Mouse (Mus musculus) bone marrow macrophage, adult 2 months (primary cell): ENCODE data around the gene Myl4. TPM values are rescaled to one million over a fixed set of nuclear protein-coding genes. Genes with fewer than 3 reads are reported as not detected.

Experiments
- H3K27ac ChIP-seq: 2 replicates; pipeline ENCODE4 v1.5.1; 2012; ENCODE audit warnings: low read depth, low read length; ENCODE audit not compliant: insufficient read depth
- H3K4me1 ChIP-seq: 2 replicates; pipeline ENCODE4 v1.6.1; 2012; ENCODE audit warnings: low read length; ENCODE audit not compliant: control insufficient read depth, insufficient read depth
- H3K4me3 ChIP-seq: 2 replicates; pipeline ENCODE4 v1.5.1; 2012; ENCODE audit warnings: mild to moderate bottlenecking, low read length, moderate library complexity; ENCODE audit not compliant: insufficient read depth
- CTCF ChIP-seq: IDR thresholded peaks from 2 replicates; pipeline ENCODE4 v1.5.1; 2012; ENCODE audit warnings: low read depth, mild to moderate bottlenecking, low read length, moderate library complexity
- POLR2A ChIP-seq: IDR thresholded peaks from 2 replicates; pipeline ENCODE4 v1.6.1; 2012; ENCODE audit warnings: mild to moderate bottlenecking, low read depth, low read length, borderline replicate concordance
- polyA plus RNA-seq: library from polyadenylated mRNA; stranded (reverse); fragments of >200 nt; gene quantifications from 2 replicates; pipeline ENCODE4 v1.2.4, GENCODE M21; 2012; ENCODE audit not compliant: missing spikeins, insufficient read depth, insufficient read length

Gene Myl4
- polyA plus RNA-seq, 1 experiment, result not detected

GRCm38 (mm10) chr11:104626635-104627034 is 76.2 kb downstream of the Myl4 start:
- Histone ChIP-seq H3K27ac (no peak overlapping the region), H3K4me1 (peaks cover 3% of the 10 kb centered on the region), H3K4me3 (no peak overlapping the region)
- no peak for TF ChIP-seq POLR2A
- TF ChIP-seq CTCF, result no peak

DNA sequence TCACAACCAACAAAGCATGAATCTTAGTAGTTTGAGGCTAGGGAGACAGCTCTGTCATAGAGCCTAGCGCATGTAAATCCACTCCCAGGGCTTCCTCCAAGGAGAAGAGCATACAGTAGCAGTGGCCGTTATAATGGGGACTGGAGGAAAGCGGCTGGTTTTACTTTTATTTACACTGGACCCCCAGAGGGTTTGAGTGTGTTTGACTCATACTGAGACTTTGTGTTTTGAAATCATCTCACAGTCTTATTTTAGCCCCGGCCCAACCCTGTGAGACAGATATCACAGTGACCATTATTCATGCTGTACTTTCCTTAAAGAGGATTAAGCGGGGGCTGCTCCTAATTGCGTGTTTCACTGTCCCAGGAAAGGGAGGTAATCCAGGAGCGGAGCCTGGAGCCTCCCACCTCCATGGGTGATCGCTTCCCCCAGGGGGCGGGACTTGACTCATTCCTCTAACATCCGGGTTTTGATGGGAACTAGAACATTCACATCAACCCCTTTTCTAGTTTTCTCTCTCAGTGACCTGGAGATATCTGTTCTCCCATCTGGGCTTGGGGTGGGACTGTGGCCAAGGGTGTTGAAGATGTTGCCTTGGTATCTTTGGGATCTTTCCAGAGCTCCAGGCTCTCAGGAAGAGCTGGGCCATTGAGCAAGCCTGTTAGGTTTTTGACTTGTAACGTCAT is 77.3 kb downstream of the Myl4 start:
- no peak overlapping the region for H3K27ac ChIP-seq
- no peaks in the 10 kb centered on the region; the same call in 1 of the 2 replicates for H3K4me1 ChIP-seq
- no peak overlapping the region for H3K4me3 ChIP-seq
- TF ChIP-seq CTCF, result no peak
- no peak for TF ChIP-seq POLR2A

DNA sequence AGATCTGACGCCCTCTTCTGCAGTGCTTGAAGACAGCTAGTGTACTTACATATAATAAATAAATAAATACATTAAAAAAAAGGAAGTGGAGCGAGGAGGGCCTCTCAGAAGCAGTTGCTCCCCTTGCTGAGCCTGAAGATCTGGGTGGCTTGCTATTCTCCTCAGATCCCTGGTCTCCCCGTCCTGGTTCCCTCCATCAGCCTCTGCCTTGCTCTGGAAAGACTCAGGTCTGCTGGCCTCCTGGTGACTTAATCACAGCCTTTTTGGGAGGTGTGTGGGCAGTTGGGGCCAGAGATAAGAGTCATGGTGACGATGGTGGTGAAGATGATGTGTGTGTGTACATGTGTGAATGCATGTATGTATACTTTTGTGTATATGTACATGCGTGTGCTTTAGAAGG is 78.1 kb downstream of the Myl4 start:
- TF ChIP-seq POLR2A, result no peak
- TF ChIP-seq CTCF, result no peak
- no peak overlapping the region for H3K27ac ChIP-seq
- no peaks in the 10 kb centered on the region; the same call in 1 of the 2 replicates for H3K4me1 ChIP-seq
- no peak overlapping the region for H3K4me3 ChIP-seq

- TF ChIP-seq CTCF (no peak), POLR2A (no peak)
- Histone ChIP-seq H3K4me1 (no peaks in the 10 kb centered on the region; the same call in 1 of the 2 replicates), H3K27ac (no peak overlapping the region), H3K4me3 (no peak overlapping the region)
Observed at GRCm38 (mm10) chr11:104630185-104630835, 79.8 kb downstream of the Myl4 start.

GRCm38 (mm10) chr11:104631306-104631705 is 80.8 kb downstream of the Myl4 start:
- no peak for TF ChIP-seq CTCF
- TF ChIP-seq POLR2A, result no peak
- no peak overlapping the region for H3K4me3 ChIP-seq
- no peak overlapping the region for H3K27ac ChIP-seq
- H3K4me1 ChIP-seq, result no peaks in the 10 kb centered on the region; the same call in 1 of the 2 replicates

- no peak overlapping the region for H3K27ac ChIP-seq
- TF ChIP-seq POLR2A, result no peak
- TF ChIP-seq CTCF, result no peak
- peaks cover 12% of the 10 kb centered on the region for H3K4me1 ChIP-seq
- no peak overlapping the region for H3K4me3 ChIP-seq
Observed at GRCm38 (mm10) chr11:104637010-104637409, 86.5 kb downstream of the Myl4 start.

GRCm38 (mm10) chr11:104638006-104638405 is 87.5 kb downstream of the Myl4 start:
- H3K27ac ChIP-seq, result no peak overlapping the region
- no peak overlapping the region for H3K4me3 ChIP-seq
- TF ChIP-seq POLR2A, result no peak
- TF ChIP-seq CTCF, result no peak
- peaks cover 12% of the 10 kb centered on the region for H3K4me1 ChIP-seq

DNA sequence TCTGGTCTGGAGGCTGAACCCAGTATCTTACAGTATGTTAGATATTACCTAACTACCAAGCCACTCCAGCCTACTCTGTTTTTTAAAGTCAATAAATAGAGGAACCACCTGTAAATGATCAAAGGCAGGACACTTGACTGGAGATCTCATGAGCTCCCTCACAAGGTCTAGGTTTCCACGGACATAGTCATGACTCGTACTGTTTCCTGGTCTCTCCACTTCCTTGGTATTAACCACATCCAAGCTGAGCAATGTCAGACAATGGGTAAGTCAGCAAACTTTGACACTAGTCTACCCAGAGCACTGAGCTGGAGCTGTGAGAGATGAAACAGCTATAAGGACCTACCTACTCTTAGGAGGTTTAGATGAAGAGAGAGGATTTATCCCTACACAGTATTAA is 88.4 kb downstream of the Myl4 start:
- no peak for TF ChIP-seq POLR2A
- TF ChIP-seq CTCF, result no peak
- peaks cover 12% of the 10 kb centered on the region for H3K4me1 ChIP-seq
- no peak overlapping the region for H3K4me3 ChIP-seq
- H3K27ac ChIP-seq, result no peak overlapping the region

DNA sequence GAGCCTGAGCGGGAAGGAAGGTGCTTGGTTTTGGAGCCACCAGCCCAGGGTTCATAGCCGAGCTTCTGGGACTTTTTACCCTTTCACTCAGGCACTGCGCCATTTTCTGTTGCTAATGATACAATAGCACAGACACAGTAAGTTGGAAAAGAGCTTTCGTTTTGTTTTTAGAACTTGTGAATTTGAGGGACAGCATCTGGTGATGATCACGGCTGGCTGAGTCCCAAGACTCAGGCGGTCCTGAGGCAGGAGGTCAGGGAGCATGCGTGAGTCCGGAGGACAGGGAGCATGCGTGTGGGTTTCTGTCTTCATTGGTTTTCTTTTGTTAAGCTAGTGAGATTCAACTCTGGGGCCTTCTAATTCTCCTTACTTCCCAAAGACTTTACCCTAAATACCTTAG is 89.2 kb downstream of the Myl4 start:
- TF ChIP-seq CTCF, result no peak
- no peak for TF ChIP-seq POLR2A
- H3K27ac ChIP-seq, result no peak overlapping the region
- no peak overlapping the region for H3K4me3 ChIP-seq
- H3K4me1 ChIP-seq, result peaks cover 12% of the 10 kb centered on the region

GRCm38 (mm10) chr11:104640894-104641293 is 90.4 kb downstream of the Myl4 start:
- TF ChIP-seq CTCF (no peak), POLR2A (no peak)
- H3K27ac ChIP-seq, result no peak overlapping the region
- H3K4me1 ChIP-seq, result peaks cover 12% of the 10 kb centered on the region
- H3K4me3 ChIP-seq, result no peak overlapping the region

DNA sequence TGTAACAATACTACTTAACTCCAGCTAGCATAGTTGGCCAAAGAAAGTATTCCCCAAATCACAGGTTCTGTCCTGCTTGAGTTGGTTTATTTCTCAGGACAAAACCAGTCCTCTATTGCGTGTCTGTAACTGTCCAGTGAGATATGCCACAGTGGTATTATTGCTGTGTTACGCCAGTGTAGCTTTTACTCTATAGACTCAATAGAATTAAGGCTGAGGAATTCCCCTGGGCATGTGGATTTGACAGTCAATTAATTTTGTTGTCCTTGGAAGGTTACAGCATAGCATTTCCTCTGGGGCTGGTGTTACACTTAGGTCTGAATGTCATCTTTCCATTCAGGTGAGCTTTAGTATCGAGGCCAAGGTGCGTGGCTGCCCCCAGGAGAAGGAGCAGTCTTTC is 92.8 kb downstream of the Myl4 start:
- no peak overlapping the region for H3K27ac ChIP-seq
- no peak overlapping the region for H3K4me3 ChIP-seq
- TF ChIP-seq CTCF (no peak), POLR2A (no peak)
- H3K4me1 ChIP-seq, result peaks cover 20% of the 10 kb centered on the region

Other genes with a start within 250 kb of the Myl4 start
- 37.4 and 37.9 TPM in 2 replicates for gene Kansl1, start 81.8 kb upstream of the Myl4 start, polyA plus RNA-seq
- 23.6 and 25.9 TPM in 2 replicates for gene Cdc27, start within 50 bp of the Myl4 start, polyA plus RNA-seq
- gene Itgb3, start 57.3 kb downstream of the Myl4 start, polyA plus RNA-seq, result 2.4 and 2.7 TPM in 2 replicates
- not detected in 2 replicates for gene Gm11639, start 135.0 kb downstream of the Myl4 start, polyA plus RNA-seq